Mouse (Mus musculus) CH12.LX (cell line): Measurements from ENCODE around the gene Hrnr. TPM values are rescaled to one million over a fixed set of nuclear protein-coding genes. Genes with fewer than 3 reads are reported as not detected.

Experiments used
- DNase-seq: peaks from one replicate; pipeline ENCODE4 v3.0.0-alpha.2; 2013; ENCODE audit errors: extremely low read depth
- H3K27ac ChIP-seq: 2 replicates; pipeline ENCODE4 v1.5.1; 2012; ENCODE audit warnings: low read depth, mild to moderate bottlenecking, control low read depth, moderate library complexity; ENCODE audit not compliant: insufficient read depth
- H3K27me3 ChIP-seq: replicated peaks from 2 replicates; pipeline ENCODE3; 2012; ENCODE audit warnings: inconsistent platforms
- H3K36me3 ChIP-seq, 2 experiments: replicated peaks in 1 of 2; 2 replicates each; pipeline versions ENCODE3 to v1.6.1; 2012; ENCODE audit warnings: inconsistent platforms in 1 of 2, low read length in 1 of 2, mild to moderate bottlenecking in 1 of 2, mixed read lengths in 1 of 2, moderate library complexity in 1 of 2; ENCODE audit not compliant: control insufficient read depth in 1 of 2, insufficient read depth in 1 of 2
- H3K4me1 ChIP-seq, 2 experiments: 2 replicates each; pipeline ENCODE4 v1.6.1; 2012; ENCODE audit warnings: inconsistent platforms in 1 of 2, moderate library complexity in 1 of 2; ENCODE audit not compliant: insufficient read depth in 2 of 2, control insufficient read depth in 1 of 2
- H3K4me2 ChIP-seq: 2 replicates; pipeline ENCODE4 v1.6.1; 2012; ENCODE audit warnings: low read depth, mild to moderate bottlenecking, control low read depth; ENCODE audit not compliant: poor library complexity, insufficient read depth, severe bottlenecking
- H3K4me3 ChIP-seq, 3 experiments: fragments of 150-350 bp in 1 of 3; sonication (generic) in 1 of 3; replicated peaks in 1 of 3; 2 replicates each; pipeline versions ENCODE3 to v1.5.1; 2011 to 2012; ENCODE audit warnings: low read depth in 2 of 3, low read length in 2 of 3, mild to moderate bottlenecking in 2 of 3, moderate library complexity in 2 of 3, control low read depth in 1 of 3, improper control_type of control experiment in 1 of 3, inconsistent platforms in 1 of 3, mixed read lengths in 1 of 3; ENCODE audit not compliant: poor library complexity in 1 of 3
- H3K79me2 ChIP-seq: replicated peaks from 2 replicates; pipeline ENCODE4 v1.6.1; 2012; ENCODE audit warnings: mild to moderate bottlenecking, moderate library complexity; ENCODE audit not compliant: control insufficient read depth, poor library complexity, insufficient read depth, severe bottlenecking; ENCODE audit errors: extremely low read depth
- H3K9ac ChIP-seq: 2 replicates; pipeline ENCODE4 v1.6.1; 2012; ENCODE audit warnings: low read depth, mild to moderate bottlenecking, control low read depth, moderate library complexity; ENCODE audit not compliant: insufficient read depth
- H3K9me3 ChIP-seq: replicated peaks from 2 replicates; pipeline ENCODE3; 2012; ENCODE audit warnings: low read length, inconsistent platforms, mixed read lengths
- CHD1 ChIP-seq: IDR thresholded peaks from 2 replicates; pipeline ENCODE4 v1.6.1; 2012; ENCODE audit warnings: low read depth, low read length, improper control_type of control experiment, inconsistent platforms
- CHD2 ChIP-seq: IDR thresholded peaks from 2 replicates; pipeline ENCODE4 v1.6.1; 2011; ENCODE audit warnings: low read length, improper control_type of control experiment
- ELF1 ChIP-seq: IDR thresholded peaks from 2 replicates; pipeline ENCODE4 v1.6.1; 2014; ENCODE audit warnings: low read depth, mild to moderate bottlenecking, inconsistent platforms, low read length, improper control_type of control experiment
- ETS1 ChIP-seq: conservative IDR thresholded peaks from 2 replicates; pipeline ENCODE4 v1.6.1; 2012; ENCODE audit warnings: low read depth, mild to moderate bottlenecking, inconsistent platforms, low read length, improper control_type of control experiment, moderate library complexity
- GABPA ChIP-seq: IDR thresholded peaks from 2 replicates; pipeline ENCODE4 v1.6.1; 2012; ENCODE audit warnings: low read depth, low read length, improper control_type of control experiment, inconsistent platforms; ENCODE audit not compliant: insufficient replicate concordance
- MAFK ChIP-seq: IDR thresholded peaks from 2 replicates; pipeline ENCODE4 v1.6.1; 2011; ENCODE audit warnings: low read length, improper control_type of control experiment; ENCODE audit not compliant: insufficient replicate concordance
- MAZ ChIP-seq: IDR thresholded peaks from 2 replicates; pipeline ENCODE4 v1.6.1; 2012; ENCODE audit warnings: low read depth, mild to moderate bottlenecking, inconsistent platforms, low read length, improper control_type of control experiment, moderate library complexity
- MEF2A ChIP-seq: IDR thresholded peaks from 2 replicates; pipeline ENCODE4 v1.6.1; 2014; ENCODE audit warnings: low read depth, mild to moderate bottlenecking, inconsistent platforms, low read length, improper control_type of control experiment, borderline replicate concordance
- MXI1 ChIP-seq: IDR thresholded peaks from 2 replicates; pipeline ENCODE4 v1.6.1; 2011; ENCODE audit warnings: mild to moderate bottlenecking, low read depth, low read length, improper control_type of control experiment
- MYC ChIP-seq: IDR thresholded peaks from 2 replicates; pipeline ENCODE4 v1.6.1; 2011; ENCODE audit warnings: low read depth, mild to moderate bottlenecking, improper control_type of control experiment, low read length
- NRF1 ChIP-seq: IDR thresholded peaks from 2 replicates; pipeline ENCODE4 v1.6.1; 2014; ENCODE audit warnings: low read depth, mild to moderate bottlenecking, inconsistent platforms, low read length, improper control_type of control experiment, moderate library complexity
- POLR2A ChIP-seq: IDR thresholded peaks from 2 replicates; pipeline ENCODE4 v1.6.1; 2011; ENCODE audit warnings: low read depth, mild to moderate bottlenecking, improper control_type of control experiment, low read length
- POLR2AphosphoS2 ChIP-seq: IDR thresholded peaks from 2 replicates; pipeline ENCODE4 v1.6.1; 2011; ENCODE audit warnings: low read depth, low read length, improper control_type of control experiment
- RCOR1 ChIP-seq: conservative IDR thresholded peaks from 2 replicates; pipeline ENCODE4 v1.6.1; 2012; ENCODE audit warnings: low read depth, mild to moderate bottlenecking, inconsistent platforms, low read length, improper control_type of control experiment
- SIN3A ChIP-seq: IDR thresholded peaks from 2 replicates; pipeline ENCODE4 v1.6.1; 2012; ENCODE audit warnings: low read length, improper control_type of control experiment, inconsistent platforms
- TBP ChIP-seq: conservative IDR thresholded peaks from 2 replicates; pipeline ENCODE4 v1.6.1; 2011; ENCODE audit warnings: low read depth, low read length, improper control_type of control experiment
- TCF12 ChIP-seq: IDR thresholded peaks from 2 replicates; pipeline ENCODE4 v1.6.1; 2014; ENCODE audit warnings: low read depth, mild to moderate bottlenecking, inconsistent platforms, low read length, improper control_type of control experiment
- UBTF ChIP-seq: IDR thresholded peaks from 2 replicates; pipeline ENCODE4 v1.6.1; 2012; ENCODE audit warnings: low read depth, mild to moderate bottlenecking, inconsistent platforms, low read length, improper control_type of control experiment, moderate library complexity
- USF1 ChIP-seq: IDR thresholded peaks from 2 replicates; pipeline ENCODE4 v1.6.1; 2014; ENCODE audit warnings: low read depth, mild to moderate bottlenecking, inconsistent platforms, low read length, improper control_type of control experiment
- dilution Hi-C: fragments of 300-500 bp; cut with MboI; formaldehyde crosslinking; loops from 2 replicates; pipeline ENCODE4 v1.14.3; 2020; ENCODE audit warnings: low sequenced_read_pairs; ENCODE audit not compliant: extremely low pct_unique_long_range_greater_than_20kb, extremely low pct_ligation_motif_present
- in situ Hi-C: fragments of 300-500 bp; cut with MboI; formaldehyde crosslinking; loops from 3 replicates; pipeline ENCODE4 v1.14.3; 2019; ENCODE audit warnings: low sequenced_read_pairs, low pct_ligation_motif_present, low pct_unique_long_range_greater_than_20kb, mixed read lengths
- polyA plus RNA-seq: library from polyadenylated mRNA; unstranded; fragments of >175 nt; gene quantifications from 2 replicates; pipeline ENCODE4 v1.2.1, GENCODE M21; 2012; ENCODE audit warnings: low read depth; ENCODE audit not compliant: insufficient read length
- total RNA-seq, 2 experiments: library from RNA; depleted of rRNA; stranded (reverse); fragments of 300-350 nt in 1 of 2; fragments of >200 nt in 1 of 2; gene quantifications; 2 replicates each; pipeline ENCODE4 v1.2.3; 2012 to 2014

The Hrnr gene
- total and polyA plus RNA-seq, 3 experiments = not detected

GRCm38 (mm10) chr3:93297542-93297941 is 22.0 kb upstream of the Hrnr start:
- H3K9ac ChIP-seq = no peak overlapping the region
- no peaks in the 10 kb centered on the region for H3K79me2 ChIP-seq
- no peaks in the 10 kb centered on the region for H3K4me1 ChIP-seq
- peaks cover 3% of the 10 kb centered on the region for H3K27me3 ChIP-seq
- H3K27ac ChIP-seq = no peak overlapping the region
- DNase-seq = no peak
- TF ChIP-seq ETS1 (no peak), TBP (no peak), CHD1 (no peak), NRF1 (no peak), POLR2AphosphoS2 (no peak), RCOR1 (no peak), TCF12 (no peak), MAFK (no peak), MEF2A (no peak), MYC (no peak), GABPA (no peak), UBTF (no peak), CHD2 (no peak), MXI1 (no peak), USF1 (no peak), SIN3A (no peak)
- no peaks in the 10 kb centered on the region for H3K36me3 ChIP-seq
- in situ Hi-C loops (no loop called here), dilution Hi-C loops (no loop called here)
- H3K4me3 ChIP-seq = no peak overlapping the region
- H3K4me2 ChIP-seq = no peak overlapping the region
- no peaks in the 10 kb centered on the region for H3K9me3 ChIP-seq

GRCm38 (mm10) chr3:93299832-93300231 is 19.7 kb upstream of the Hrnr start:
- in situ Hi-C loops (loop anchor here (25.0 kb wide), 1 partner anchor 188 kb away; no protein-coding TSS in a partner anchor), dilution Hi-C loops (no loop called here)
- Histone ChIP-seq H3K27me3 (peaks cover 3% of the 10 kb centered on the region), H3K36me3 (no peaks in the 10 kb centered on the region), H3K9me3 (peaks cover 4% of the 10 kb centered on the region), H3K9ac (no peak overlapping the region), H3K4me3 (no peak overlapping the region), H3K4me1 (no peaks in the 10 kb centered on the region), H3K4me2 (no peak overlapping the region), H3K79me2 (no peaks in the 10 kb centered on the region), H3K27ac (no peak overlapping the region)
- TF ChIP-seq MAZ (no peak), MAFK (no peak), POLR2A (no peak), MXI1 (no peak), ELF1 (no peak), ETS1 (no peak), TCF12 (no peak)
- DNase-seq = no peak
